Mouse (Mus musculus) layer of hippocampus, postnatal 10 days (tissue): Measurements from ENCODE around the gene Gm3685. TPM values are rescaled to one million over a fixed set of nuclear protein-coding genes. Genes with fewer than 3 reads are reported as not detected.
"Not testable (repeated sequence)": the region's sequence is repeated elsewhere in the genome, so short reads cannot be mapped to it uniquely, and the experiment has no call there.

Experiments used
- DNase-seq, 2 experiments: peaks; one replicate each; pipeline ENCODE4 v3.0.0; 2021; ENCODE audit warnings: low spot score in 2 of 2
- long read RNA-seq: library from polyadenylated mRNA; stranded (forward); transcript quantifications from one replicate; pipeline ENCODE4 v2.0.0, GENCODE M21; 2023
- total RNA-seq, 2 experiments: library from RNA; stranded (reverse); gene quantifications; 2 replicates each; pipeline ENCODE4 v1.2.3; 2021

Gm3685 gene
- not detected for total RNA-seq
- long read RNA-seq: 0 reads

- not testable (repeated sequence) for DNase-seq
Measured at GRCm38 (mm10) chr14:7044870-7045269, at the start of gene Gm3685. TSS of gene Gm3685 (minus strand) at chr14:7044970.

- peak; percentile 44 to 49 for DNase-seq
Measured at GRCm38 (mm10) chr14:7026781-7027749, 17.7 kb downstream of the Gm3685 start, which contains the start of gene Gm10406. TSS of gene Gm10406 (minus strand) at chr14:7027449.

- peak; percentile 5 to 17 for DNase-seq
Measured at GRCm38 (mm10) chr14:7026274-7026673, 18.5 kb downstream of the Gm3685 start.

Other genes starting within 250 kb of the Gm3685 start
- under 1 TPM in 1 of 2 experiments, not detected in 1; 0.73 TPM for gene Gm3642, start 204.7 kb downstream of the Gm3685 start, total RNA-seq
- gene Gm3667, start 155.0 kb downstream of the Gm3685 start, total RNA-seq: 1 to 10 TPM; 2.9 to 3.5 TPM
- gene Gm6356, start 71.2 kb downstream of the Gm3685 start, total RNA-seq: not detected
- 1 to 10 TPM in 1 of 2 experiments, under 1 TPM in 1; 0.87 to 1.8 TPM for gene Gm10406, start 17.5 kb downstream of the Gm3685 start, total RNA-seq
- 1 to 10 TPM; 3.8 to 4.7 TPM for gene Gm3696, start 55.7 kb upstream of the Gm3685 start, total RNA-seq
- not detected for gene Gm6676, start 80.4 kb upstream of the Gm3685 start, total RNA-seq
- gene Gm3512, start 129.6 kb upstream of the Gm3685 start, total RNA-seq: 1 to 10 TPM; 1.5 to 1.6 TPM
- not detected for gene Gm16434, start 149.6 kb upstream of the Gm3685 start, total RNA-seq
- gene Gm3727, start 219.7 kb upstream of the Gm3685 start, total RNA-seq: not detected